Mouse (Mus musculus): ENCODE data around the gene Tcf3. TPM values are rescaled to one million over a fixed set of nuclear protein-coding genes. Genes with fewer than 3 reads are reported as not detected.
A peak's percentile ranks its signal among the peaks of the same experiment; 100 is the strongest.

Tcf3 gene
- total and polyA plus RNA-seq, 3 experiments, result 16.5 to 25.0 (median 18.0) TPM

GRCm38 (mm10) chr10:80385811-80386734 is 47.4 kb downstream of the Tcf3 start:
- 8% methylated on average over 34 of the region's 34 CpGs for WGBS
- intact Hi-C loops (cut with DNase I), result no loop called here
- Histone ChIP-seq H3K4me1 (ENCODE audit: control insufficient read depth, insufficient read depth, low read length) (peaks cover 5% of the 10 kb centered on the region), H3K27ac (no peak overlapping the region; the same call in 1 of the 2 replicates), H3K79me2 (replicated peaks; ENCODE audit: control insufficient read depth, insufficient read depth, low read length) (peaks cover 4% of the 10 kb centered on the region), H3K4me3 (peak overlapping the region; percentile 57), H3K27me3 (ENCODE audit: control insufficient read depth, insufficient read depth, low read length) (no peaks in the 10 kb centered on the region), H3K36me3 (ENCODE audit: control insufficient read depth, insufficient read depth, low read length) (no peaks in the 10 kb centered on the region), H3K9ac (ENCODE audit: low read depth, low read length) (peak overlapping the region; percentile 91)
- TF ChIP-seq CTCF (IDR thresholded peaks at IDR 0.05) (no peak), EP300 (IDR thresholded peaks at IDR 0.05; ENCODE audit: insufficient read depth, low read depth, low read length) (no peak), POLR2A (IDR thresholded peaks at IDR 0.05; ENCODE audit: insufficient read depth, low read depth, low read length) (no peak)
- no peak for DNase-seq

GRCm38 (mm10) chr10:80385310-80385709 is 48.1 kb downstream of the Tcf3 start:
- Histone ChIP-seq H3K79me2 (replicated peaks; ENCODE audit: control insufficient read depth, insufficient read depth, low read length) (peaks cover 4% of the 10 kb centered on the region), H3K9ac (ENCODE audit: low read depth, low read length) (0 out of 2 replicates have a peak overlapping the region, but pooled peaks have one; percentile 91), H3K27me3 (ENCODE audit: control insufficient read depth, insufficient read depth, low read length) (no peaks in the 10 kb centered on the region), H3K4me1 (ENCODE audit: control insufficient read depth, insufficient read depth, low read length) (peaks cover 5% of the 10 kb centered on the region), H3K36me3 (ENCODE audit: control insufficient read depth, insufficient read depth, low read length) (no peaks in the 10 kb centered on the region), H3K27ac (no peak overlapping the region), H3K4me3 (peak overlapping the region; percentile 57)
- no peak for DNase-seq
- WGBS, result 39% methylated on average over 7 of the region's 7 CpGs
- TF ChIP-seq EP300 (IDR thresholded peaks at IDR 0.05; ENCODE audit: insufficient read depth, low read depth, low read length), result no peak
- intact Hi-C loops (cut with DNase I), result no loop called here

GRCm38 (mm10) chr10:80384709-80385108 is 48.7 kb downstream of the Tcf3 start:
- Histone ChIP-seq H3K27ac (no peak overlapping the region), H3K4me1 (ENCODE audit: control insufficient read depth, insufficient read depth, low read length) (peaks cover 5% of the 10 kb centered on the region), H3K4me3 (no peak overlapping the region), H3K9ac (ENCODE audit: low read depth, low read length) (no peak overlapping the region), H3K79me2 (replicated peaks; ENCODE audit: control insufficient read depth, insufficient read depth, low read length) (peaks cover 4% of the 10 kb centered on the region), H3K27me3 (ENCODE audit: control insufficient read depth, insufficient read depth, low read length) (no peaks in the 10 kb centered on the region), H3K36me3 (ENCODE audit: control insufficient read depth, insufficient read depth, low read length) (no peaks in the 10 kb centered on the region)
- intact Hi-C loops (cut with DNase I), result no loop called here
- TF ChIP-seq POLR2A (IDR thresholded peaks at IDR 0.05; ENCODE audit: insufficient read depth, low read depth, low read length), result no peak
- no peak for TF ChIP-seq CTCF (IDR thresholded peaks at IDR 0.05)
- no peak for TF ChIP-seq EP300 (IDR thresholded peaks at IDR 0.05; ENCODE audit: insufficient read depth, low read depth, low read length)
- DNase-seq, result no peak
- 72% methylated on average over 7 of the region's 7 CpGs for WGBS

GRCm38 (mm10) chr10:80384115-80384639 is 49.3 kb downstream of the Tcf3 start:
- no peak for TF ChIP-seq CTCF (IDR thresholded peaks at IDR 0.05)
- TF ChIP-seq POLR2A (IDR thresholded peaks at IDR 0.05; ENCODE audit: insufficient read depth, low read depth, low read length), result no peak
- no peak for TF ChIP-seq EP300 (IDR thresholded peaks at IDR 0.05; ENCODE audit: insufficient read depth, low read depth, low read length)
- no peak overlapping the region for H3K27ac ChIP-seq
- no peaks in the 10 kb centered on the region for H3K36me3 ChIP-seq (ENCODE audit: control insufficient read depth, insufficient read depth, low read length)
- peaks cover 4% of the 10 kb centered on the region for H3K79me2 ChIP-seq (replicated peaks; ENCODE audit: control insufficient read depth, insufficient read depth, low read length)
- DNase-seq, result no peak
- H3K9ac ChIP-seq (ENCODE audit: low read depth, low read length), result no peak overlapping the region
- no peaks in the 10 kb centered on the region for H3K27me3 ChIP-seq (ENCODE audit: control insufficient read depth, insufficient read depth, low read length)
- H3K4me3 ChIP-seq, result no peak overlapping the region
- 86% methylated on average over 4 of the region's 4 CpGs for WGBS
- intact Hi-C loops (cut with DNase I), result no loop called here
- H3K4me1 ChIP-seq (ENCODE audit: control insufficient read depth, insufficient read depth, low read length), result peaks cover 5% of the 10 kb centered on the region

- Histone ChIP-seq H3K4me1 (ENCODE audit: control insufficient read depth, insufficient read depth, low read length) (peaks cover 5% of the 10 kb centered on the region), H3K79me2 (replicated peaks; ENCODE audit: control insufficient read depth, insufficient read depth, low read length) (peaks cover 4% of the 10 kb centered on the region), H3K9ac (ENCODE audit: low read depth, low read length) (no peak overlapping the region), H3K27ac (no peak overlapping the region), H3K27me3 (ENCODE audit: control insufficient read depth, insufficient read depth, low read length) (no peaks in the 10 kb centered on the region), H3K36me3 (ENCODE audit: control insufficient read depth, insufficient read depth, low read length) (no peaks in the 10 kb centered on the region), H3K4me3 (no peak overlapping the region)
- TF ChIP-seq CTCF (IDR thresholded peaks at IDR 0.05) (peak; percentile 50), EP300 (IDR thresholded peaks at IDR 0.05; ENCODE audit: insufficient read depth, low read depth, low read length) (no peak)
- intact Hi-C loops (cut with DNase I), result no loop called here
- no peak for DNase-seq
- WGBS, result 77% methylated on average over 4 of the region's 4 CpGs
Measured at GRCm38 (mm10) chr10:80383431-80383830, 50.0 kb downstream of the Tcf3 start.
